Mouse (Mus musculus) regulatory T cell (primary cell): ENCODE results near the gene Myo15.
"Not testable (repeated sequence)": the region's sequence is repeated elsewhere in the genome, so short reads cannot be mapped to it uniquely, and the experiment has no call there.

Experiments used
- in situ Hi-C: fragments of 300-600 bp; cut with MboI, MseI; formaldehyde crosslinking; loops from one replicate; pipeline ENCODE4 v1.15.1; 2025; ENCODE audit warnings: high pct_unique_total_duplicates

Gene Myo15

GRCm38 (mm10) chr11:60545433-60545832 lies 76.3 kb downstream of the Myo15 start:
- in situ Hi-C loops = no loop called here

GRCm38 (mm10) chr11:60548112-60548511 lies 79.0 kb downstream of the Myo15 start:
- in situ Hi-C loops = no loop called here

GRCm38 (mm10) chr11:60553091-60553490 lies 84.0 kb downstream of the Myo15 start:
- in situ Hi-C loops = no loop called here

GRCm38 (mm10) chr11:60557675-60558074 lies 88.5 kb downstream of the Myo15 start:
- in situ Hi-C loops = no loop called here

GRCm38 (mm10) chr11:60559342-60559741 lies 90.2 kb downstream of the Myo15 start:
- in situ Hi-C loops = no loop called here

- in situ Hi-C loops = not testable (repeated sequence)
These were observed 104.9 kb downstream of the Myo15 start for GRCm38 (mm10) chr11:60574006-60574405.
